Mouse (Mus musculus) erythroblast, embryonic 14.5 days (primary cell): ENCODE data around the gene Por. TPM values are rescaled to one million over a fixed set of nuclear protein-coding genes. Genes with fewer than 3 reads are reported as not detected.

Source experiments
- H3K27me3 ChIP-seq: 2 replicates; pipeline ENCODE4 v1.6.1; 2012; ENCODE audit warnings: inconsistent platforms; ENCODE audit not compliant: control insufficient read depth
- H3K36me3 ChIP-seq: 2 replicates; pipeline ENCODE4 v1.6.1; 2012; ENCODE audit warnings: mild to moderate bottlenecking, inconsistent platforms; ENCODE audit not compliant: control insufficient read depth
- H3K4me1 ChIP-seq: 2 replicates; pipeline ENCODE4 v1.6.1; 2012; ENCODE audit warnings: inconsistent platforms; ENCODE audit not compliant: control insufficient read depth
- H3K4me3 ChIP-seq: replicated peaks from 2 replicates; pipeline ENCODE3; 2012; ENCODE audit warnings: moderate library complexity, mild to moderate bottlenecking, inconsistent platforms
- H3K9me3 ChIP-seq: 2 replicates; pipeline ENCODE4 v1.6.1; 2012; ENCODE audit warnings: low read length, inconsistent platforms, mixed read lengths; ENCODE audit not compliant: control insufficient read depth
- GATA1 ChIP-seq: IDR thresholded peaks from 2 replicates; pipeline ENCODE4 v1.6.1; 2012; ENCODE audit warnings: low read length, inconsistent platforms, mixed read lengths
- TAL1 ChIP-seq: IDR thresholded peaks from 3 replicates; pipeline ENCODE4 v1.6.1; 2012; ENCODE audit warnings: low read length, inconsistent platforms, mixed read lengths
- polyA plus RNA-seq: library from polyadenylated mRNA; stranded (reverse); fragments of >175 nt; gene quantifications from 2 replicates; pipeline ENCODE4 v1.2.3, GENCODE M21; 2012

The Por gene
- polyA plus RNA-seq, 1 experiment = 2.5 TPM

DNA sequence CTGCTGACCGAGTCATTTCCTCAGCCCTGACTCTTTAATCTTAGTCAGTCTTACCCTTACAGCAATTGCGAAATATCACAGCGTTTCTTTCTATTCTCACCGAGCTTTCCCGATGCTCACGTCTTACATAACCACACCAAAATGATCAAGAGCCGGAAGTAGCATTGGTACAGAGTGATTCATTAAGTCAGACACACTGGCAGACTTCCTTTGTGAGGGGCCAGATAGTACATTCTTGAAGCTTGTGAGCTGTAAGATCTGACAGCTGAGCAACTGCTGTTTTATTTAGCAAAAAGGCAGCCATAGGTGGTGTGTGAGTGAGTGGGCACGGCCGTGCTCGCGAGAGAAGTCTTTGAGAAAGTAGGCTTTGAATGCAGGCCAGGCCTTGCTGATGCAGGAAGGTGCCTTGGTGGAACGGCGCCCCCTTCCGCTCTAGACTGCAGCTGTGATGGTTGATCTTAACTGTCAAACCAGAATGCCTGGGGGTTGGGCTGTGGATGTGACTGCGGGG lies 32.9 kb downstream of the Por start:
- no peak overlapping the region for H3K4me3 ChIP-seq
- no peaks in the 10 kb centered on the region for H3K9me3 ChIP-seq
- no peaks in the 10 kb centered on the region for H3K27me3 ChIP-seq
- H3K4me1 ChIP-seq = peaks cover 2% of the 10 kb centered on the region
- TF ChIP-seq GATA1 = no peak
- TF ChIP-seq TAL1 = no peak
- H3K36me3 ChIP-seq = peaks cover 13% of the 10 kb centered on the region

DNA sequence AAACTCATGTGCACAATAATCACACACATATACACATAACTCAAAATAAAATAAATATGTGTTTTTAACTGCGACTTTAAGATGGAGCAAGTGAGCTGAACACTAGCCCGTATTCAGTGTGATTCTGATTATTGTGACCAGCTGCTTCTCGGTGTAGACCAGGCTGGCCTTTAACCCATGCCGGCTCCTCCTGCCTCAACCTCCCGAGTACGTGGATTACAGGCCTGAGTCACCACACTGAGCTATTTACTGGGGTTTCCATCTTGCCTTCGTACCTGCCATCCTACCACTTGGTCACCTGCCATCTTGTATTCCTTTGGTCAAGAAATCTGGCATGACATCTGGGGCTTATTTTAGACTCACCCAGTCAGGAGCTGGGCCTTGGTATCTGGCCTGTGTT lies 33.6 kb downstream of the Por start:
- TF ChIP-seq TAL1 (no peak), GATA1 (no peak)

DNA sequence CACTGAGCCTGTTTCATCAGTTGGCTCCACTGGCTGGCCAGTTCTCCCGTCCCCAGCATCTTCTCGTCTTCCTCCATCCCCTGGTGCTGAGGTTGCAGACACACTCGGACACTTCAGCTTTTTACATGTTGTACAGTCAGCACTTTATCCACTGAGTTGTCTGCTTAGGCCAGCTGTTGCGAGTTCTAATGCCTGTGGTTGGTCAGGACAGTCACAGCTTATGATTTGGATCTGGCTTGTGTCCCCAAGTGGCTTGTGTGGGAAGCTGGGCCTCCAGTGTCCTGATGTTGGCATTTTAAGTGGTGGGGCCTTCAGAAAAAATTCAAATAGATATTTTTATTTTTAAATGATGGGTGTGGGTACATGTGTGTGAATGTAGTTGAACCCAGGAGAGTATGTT lies 35.5 kb downstream of the Por start:
- Histone ChIP-seq H3K4me1 (peaks cover 5% of the 10 kb centered on the region), H3K4me3 (no peak overlapping the region), H3K27me3 (no peaks in the 10 kb centered on the region), H3K36me3 (peaks cover 6% of the 10 kb centered on the region), H3K9me3 (no peaks in the 10 kb centered on the region)
- no peak for TF ChIP-seq TAL1

More for the DNA sequence above, 33.6 kb downstream of the Por start:
- Histone ChIP-seq H3K27me3 (no peaks in the 10 kb centered on the region), H3K9me3 (no peaks in the 10 kb centered on the region), H3K4me3 (no peak overlapping the region), H3K4me1 (peaks cover 5% of the 10 kb centered on the region), H3K36me3 (peaks cover 13% of the 10 kb centered on the region)

DNA sequence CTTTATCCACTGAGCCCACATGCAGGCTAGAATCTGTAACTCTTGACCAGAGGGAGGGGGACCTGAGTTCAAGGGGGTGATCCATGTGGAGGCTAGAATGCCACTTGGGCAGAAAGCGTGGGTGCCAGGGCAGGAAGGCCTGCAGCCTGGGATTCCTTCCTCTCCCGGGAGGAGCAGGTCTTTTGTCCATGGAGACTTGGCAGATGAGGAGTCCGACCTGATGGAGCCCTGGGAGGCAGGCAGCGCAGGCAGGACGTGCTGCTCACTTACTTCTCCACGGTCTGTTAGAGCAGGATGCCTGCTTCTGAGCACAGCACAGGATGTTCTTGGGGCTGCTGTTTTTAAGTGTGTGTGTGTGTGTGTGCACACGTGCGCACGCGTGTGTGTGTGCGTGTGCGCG lies 37.2 kb downstream of the Por start:
- Histone ChIP-seq H3K4me1 (peaks cover 10% of the 10 kb centered on the region), H3K4me3 (no peak overlapping the region), H3K36me3 (peaks cover 6% of the 10 kb centered on the region), H3K9me3 (no peaks in the 10 kb centered on the region), H3K27me3 (no peaks in the 10 kb centered on the region)
- TF ChIP-seq TAL1 = no peak
- TF ChIP-seq GATA1 = no peak

DNA sequence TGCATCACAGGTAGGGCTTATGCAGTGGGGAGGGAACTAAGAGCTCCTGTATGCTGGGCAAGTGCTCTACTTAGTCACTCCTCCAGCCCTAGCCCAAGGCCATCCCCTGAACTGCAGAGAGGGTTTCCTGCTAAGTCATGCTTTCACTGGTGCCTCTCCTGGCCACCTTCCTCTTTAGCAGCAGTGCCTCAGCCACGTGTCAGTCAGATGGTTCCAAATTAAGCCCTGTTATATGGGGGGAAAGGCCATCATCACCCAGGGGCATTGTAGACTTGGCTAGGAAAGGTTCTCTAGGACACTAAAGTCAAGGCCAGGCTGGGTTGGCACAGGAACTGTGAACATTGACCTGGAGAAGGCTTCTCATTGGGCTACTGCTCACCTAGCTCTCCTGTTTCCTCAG lies 38.0 kb downstream of the Por start:
- Histone ChIP-seq H3K4me1 (peaks cover 16% of the 10 kb centered on the region), H3K27me3 (no peaks in the 10 kb centered on the region), H3K4me3 (no peak overlapping the region), H3K36me3 (peaks cover 6% of the 10 kb centered on the region), H3K9me3 (no peaks in the 10 kb centered on the region)
- no peak for TF ChIP-seq TAL1
- no peak for TF ChIP-seq GATA1

DNA sequence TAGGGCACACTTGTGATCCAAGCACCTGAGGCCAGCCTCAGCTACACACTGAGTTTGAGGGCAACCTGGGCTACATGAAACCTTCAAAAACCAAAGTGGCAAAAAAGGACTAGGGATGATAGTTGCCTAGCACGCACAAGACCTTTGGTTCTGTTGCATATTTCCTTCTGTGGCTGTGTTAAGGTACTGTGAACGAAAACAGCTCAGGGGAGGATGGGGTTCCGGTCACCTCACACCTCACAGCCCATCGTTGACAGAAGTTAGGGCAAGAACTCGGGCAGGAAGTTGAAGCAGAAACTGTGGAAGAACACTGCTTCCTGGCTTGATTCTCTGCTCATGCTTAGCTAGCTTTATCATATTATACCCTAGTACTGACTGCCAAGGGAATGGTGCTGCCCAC lies 39.9 kb downstream of the Por start:
- Histone ChIP-seq H3K4me3 (no peak overlapping the region), H3K9me3 (no peaks in the 10 kb centered on the region)
- TF ChIP-seq GATA1 (no peak), TAL1 (no peak)

DNA sequence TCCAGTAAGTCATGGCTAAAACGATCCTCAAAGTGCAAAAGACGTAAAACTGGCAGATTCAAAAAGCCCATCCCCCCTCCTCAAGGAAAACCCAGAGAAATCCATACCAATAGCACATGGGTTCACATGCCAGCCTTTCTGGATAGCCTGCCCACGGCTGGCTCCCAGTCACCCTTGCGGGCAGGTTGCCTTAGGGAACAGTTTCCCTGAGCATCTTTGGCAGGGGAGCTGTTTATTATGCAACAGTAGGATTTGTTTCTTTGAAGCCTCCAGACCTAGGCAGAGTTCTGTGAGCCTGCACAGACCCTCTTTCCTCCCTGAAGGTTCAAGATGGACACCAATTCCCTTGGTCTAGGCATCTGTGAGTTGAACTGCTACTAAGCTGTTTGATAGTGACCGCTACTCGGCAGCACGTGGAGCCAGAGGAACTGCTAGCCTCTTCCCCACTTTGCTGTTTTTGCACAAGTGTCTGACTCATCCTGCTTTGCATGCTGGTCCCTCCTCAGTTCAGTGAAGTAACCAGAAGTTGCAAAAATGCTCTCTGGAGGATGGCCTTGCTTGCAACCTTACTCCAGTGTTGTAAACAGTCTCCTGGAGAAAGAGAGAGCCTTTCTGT lies 40.9 kb downstream of the Por start:
- no peak for TF ChIP-seq GATA1
- TF ChIP-seq TAL1 = no peak
- Histone ChIP-seq H3K36me3 (peaks cover 9% of the 10 kb centered on the region), H3K4me3 (no peak overlapping the region)

More for the DNA sequence above, 39.9 kb downstream of the Por start:
- Histone ChIP-seq H3K36me3 (peaks cover 6% of the 10 kb centered on the region), H3K4me1 (peaks cover 25% of the 10 kb centered on the region), H3K27me3 (no peaks in the 10 kb centered on the region)

DNA sequence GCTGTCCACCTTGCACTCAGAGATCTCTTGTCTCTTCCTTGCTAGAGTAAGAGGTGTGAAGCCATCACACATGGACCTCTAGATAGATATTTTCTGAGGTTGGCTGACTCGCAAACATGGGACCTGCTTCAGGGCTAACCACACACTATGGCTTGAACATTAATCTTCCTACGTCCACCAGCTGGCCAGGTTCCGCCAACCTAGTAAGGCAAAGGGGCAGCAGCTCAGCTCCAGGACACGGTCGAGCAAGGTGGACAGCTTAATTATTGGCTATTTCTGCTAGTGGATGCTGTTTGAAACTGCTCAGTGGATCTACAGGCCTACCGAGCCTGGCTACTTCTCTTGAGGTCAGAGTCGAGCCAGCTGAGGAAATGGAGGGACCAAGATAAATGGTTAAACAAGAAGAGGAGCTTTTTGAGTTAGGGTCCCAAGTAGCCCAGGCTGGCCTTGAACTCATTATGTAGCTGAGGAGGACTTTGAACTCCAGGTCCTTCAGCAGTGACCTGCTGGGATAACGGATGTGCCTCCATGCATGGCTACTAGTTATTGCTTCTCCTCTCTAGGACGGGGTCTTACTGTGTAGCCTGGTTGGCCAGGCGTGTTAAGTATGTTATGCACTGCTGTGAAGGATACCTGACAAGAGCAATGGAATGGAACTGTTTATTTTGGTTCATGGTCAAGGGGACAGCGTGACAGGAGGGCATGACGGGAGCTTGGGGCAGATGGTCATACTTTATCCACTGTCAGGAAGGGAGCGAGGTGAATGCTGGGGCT lies 41.9 kb downstream of the Por start:
- peaks cover 18% of the 10 kb centered on the region for H3K36me3 ChIP-seq
- TF ChIP-seq GATA1 (no peak), TAL1 (no peak)
- peaks cover 25% of the 10 kb centered on the region for H3K4me1 ChIP-seq
- H3K9me3 ChIP-seq = no peaks in the 10 kb centered on the region
- H3K27me3 ChIP-seq = no peaks in the 10 kb centered on the region
- no peak overlapping the region for H3K4me3 ChIP-seq

More for the DNA sequence above, 40.9 kb downstream of the Por start:
- Histone ChIP-seq H3K27me3 (no peaks in the 10 kb centered on the region), H3K9me3 (no peaks in the 10 kb centered on the region), H3K4me1 (peaks cover 25% of the 10 kb centered on the region)

DNA sequence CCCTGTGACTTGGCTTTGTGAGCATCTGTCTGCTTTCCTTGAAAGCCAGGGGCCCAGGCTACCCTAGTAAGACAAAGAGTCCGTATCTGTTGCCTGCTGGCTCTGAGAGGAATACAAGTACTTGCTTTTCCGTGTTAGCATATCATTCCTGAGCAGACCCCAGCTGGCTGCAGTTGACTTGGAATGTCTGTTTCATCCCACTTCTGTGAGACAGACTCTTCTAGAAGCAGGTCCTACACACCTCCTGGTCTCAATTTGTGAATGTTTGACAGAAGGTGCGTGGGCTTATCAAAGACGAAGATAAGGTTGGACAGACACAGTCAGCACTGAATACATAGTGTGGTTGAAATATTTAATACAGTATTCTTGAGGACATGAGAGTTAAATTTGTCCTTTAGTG lies 43.0 kb downstream of the Por start:
- TF ChIP-seq TAL1 = no peak
- Histone ChIP-seq H3K27me3 (no peaks in the 10 kb centered on the region), H3K4me1 (peaks cover 25% of the 10 kb centered on the region), H3K36me3 (peaks cover 20% of the 10 kb centered on the region), H3K9me3 (no peaks in the 10 kb centered on the region), H3K4me3 (no peak overlapping the region)
